Mouse (Mus musculus) liver, adult 2 months (tissue): ENCODE data around the gene Guca1a. TPM values are rescaled to one million over a fixed set of nuclear protein-coding genes. Genes with fewer than 3 reads are reported as not detected.
"Not testable (repeated sequence)": the region's sequence is repeated elsewhere in the genome, so short reads cannot be mapped to it uniquely, and the experiment has no call there.

Experiments used
- DNase-seq: peaks from one replicate; pipeline ENCODE4 v3.0.0-alpha.2; 2011; ENCODE audit warnings: low read depth, low spot score; ENCODE audit errors: extremely low read depth
- H3K27ac ChIP-seq: fragments of 200-500 bp; replicated peaks from 2 replicates; pipeline ENCODE4 v1.5.1; 2012; ENCODE audit warnings: low read depth, mild to moderate bottlenecking, control low read depth, inconsistent platforms, low read length; ENCODE audit not compliant: insufficient read depth
- H3K27me3 ChIP-seq: fragments of 200-500 bp; 2 replicates; pipeline ENCODE4 v1.6.1; 2012; ENCODE audit warnings: mild to moderate bottlenecking, moderate library complexity, low read length, inconsistent platforms; ENCODE audit not compliant: control insufficient read depth, insufficient read depth
- H3K36me3 ChIP-seq: fragments of 200-500 bp; 2 replicates; pipeline ENCODE4 v1.6.1; 2012; ENCODE audit warnings: low read length, inconsistent platforms; ENCODE audit not compliant: control insufficient read depth, insufficient read depth
- H3K4me1 ChIP-seq: fragments of 200-500 bp; 2 replicates; pipeline ENCODE4 v1.6.1; 2011; ENCODE audit warnings: low read length; ENCODE audit not compliant: control insufficient read depth, insufficient read depth
- H3K4me3 ChIP-seq: fragments of 200-500 bp; 2 replicates; pipeline ENCODE4 v1.5.1; 2011; ENCODE audit warnings: low read depth, mild to moderate bottlenecking, control low read depth, low read length, moderate library complexity; ENCODE audit not compliant: insufficient read depth
- H3K79me2 ChIP-seq: fragments of 200-500 bp; 2 replicates; pipeline ENCODE4 v1.6.1; 2012; ENCODE audit warnings: inconsistent platforms, mild to moderate bottlenecking, low read length, moderate library complexity; ENCODE audit not compliant: control insufficient read depth, insufficient read depth
- H3K9ac ChIP-seq: fragments of 200-500 bp; 2 replicates; pipeline ENCODE4 v1.6.1; 2012; ENCODE audit warnings: low read depth, mild to moderate bottlenecking, control low read depth, inconsistent platforms, low read length
- CTCF ChIP-seq: fragments of 200-500 bp; IDR thresholded peaks from 2 replicates; pipeline ENCODE4 v1.5.1; 2011; ENCODE audit warnings: low read depth, low read length, control low read depth
- POLR2A ChIP-seq: fragments of 200-500 bp; IDR thresholded peaks from 2 replicates; pipeline ENCODE4 v1.6.1; 2011; ENCODE audit warnings: low read length, control low read depth; ENCODE audit not compliant: insufficient read depth; ENCODE audit errors: extremely low read depth
- WGBS: fragments of 180-500 bp; shearing (Covaris S2); methylation state at CpG from one replicate; pipeline ENCODE4 v1.1.7; 2018; 5-methylcytosine and 5-hydroxymethylcytosine counted together
- polyA plus RNA-seq: library from polyadenylated mRNA; depleted of rRNA; stranded (reverse); fragments of >200 nt; gene quantifications from 2 replicates; pipeline ENCODE4 v1.2.3, GENCODE M21; 2012
- total RNA-seq: library from RNA; depleted of rRNA; stranded (reverse); fragments of >200 nt; gene quantifications from 2 replicates; pipeline ENCODE4 v1.2.3, GENCODE M21; 2014

Gene Guca1a
- total and polyA plus RNA-seq, 2 experiments = 0.55 to 2.7 TPM

GRCm38 (mm10) chr17:47427316-47427715 lies 26.9 kb upstream of the Guca1a start:
- 83% methylated on average over 6 of the region's 6 CpGs for WGBS
- Histone ChIP-seq H3K9ac (no peak overlapping the region), H3K4me1 (peaks cover 4% of the 10 kb centered on the region), H3K36me3 (peaks cover 2% of the 10 kb centered on the region; the same call in 1 of the 2 replicates), H3K79me2 (no peaks in the 10 kb centered on the region), H3K27me3 (no peaks in the 10 kb centered on the region), H3K4me3 (no peak overlapping the region), H3K27ac (no peak overlapping the region)
- DNase-seq = no peak
- no peak for TF ChIP-seq POLR2A
- peak; percentile 55 for TF ChIP-seq CTCF

GRCm38 (mm10) chr17:47424186-47424585 lies 23.8 kb upstream of the Guca1a start:
- Histone ChIP-seq H3K27ac (0 out of 2 replicates have a peak overlapping the region, but pooled peaks have one; percentile 4), H3K4me1 (peaks cover 4% of the 10 kb centered on the region), H3K4me3 (no peak overlapping the region), H3K27me3 (no peaks in the 10 kb centered on the region), H3K9ac (no peak overlapping the region), H3K79me2 (no peaks in the 10 kb centered on the region), H3K36me3 (no peaks in the 10 kb centered on the region)
- DNase-seq = peak; percentile 87
- TF ChIP-seq CTCF = no peak
- WGBS = 15% methylated on average over 6 of the region's 6 CpGs

- 93% methylated on average over 1 of the region's 1 CpGs for WGBS
- not testable (repeated sequence) for H3K4me1 ChIP-seq, H3K79me2 ChIP-seq, H3K27ac ChIP-seq, H3K27me3 ChIP-seq, H3K36me3 ChIP-seq, H3K4me3 ChIP-seq, H3K9ac ChIP-seq, DNase-seq
Observed at GRCm38 (mm10) chr17:47422616-47423015, 22.2 kb upstream of the Guca1a start.

- no peak for DNase-seq
- WGBS = 80% methylated on average over 3 of the region's 3 CpGs
- Histone ChIP-seq H3K79me2 (no peaks in the 10 kb centered on the region), H3K27ac (no peak overlapping the region), H3K9ac (no peak overlapping the region), H3K4me1 (peaks cover 4% of the 10 kb centered on the region), H3K36me3 (no peaks in the 10 kb centered on the region), H3K27me3 (no peaks in the 10 kb centered on the region), H3K4me3 (no peak overlapping the region)
- TF ChIP-seq POLR2A (no peak), CTCF (no peak)
Observed at GRCm38 (mm10) chr17:47421566-47421965, 21.2 kb upstream of the Guca1a start.

- TF ChIP-seq POLR2A (no peak), CTCF (no peak)
- DNase-seq = no peak
- whole genome bisulfite sequencing = 88% methylated on average over 2 of the region's 2 CpGs
Observed at GRCm38 (mm10) chr17:47420195-47420594, 19.8 kb upstream of the Guca1a start.

GRCm38 (mm10) chr17:47409897-47410861 lies 9.8 kb upstream of the Guca1a start:
- 9% methylated on average over 74 of the region's 74 CpGs for WGBS
- not testable (repeated sequence) for H3K4me1 ChIP-seq, H3K79me2 ChIP-seq, H3K27ac ChIP-seq, H3K9ac ChIP-seq, H3K27me3 ChIP-seq, H3K36me3 ChIP-seq, DNase-seq, H3K4me3 ChIP-seq

More at GRCm38 (mm10) chr17:47420195-47420594, 19.8 kb upstream of the Guca1a start:
- Histone ChIP-seq H3K9ac (no peak overlapping the region), H3K79me2 (no peaks in the 10 kb centered on the region), H3K36me3 (no peaks in the 10 kb centered on the region), H3K4me3 (no peak overlapping the region), H3K27ac (no peak overlapping the region), H3K4me1 (peaks cover 4% of the 10 kb centered on the region), H3K27me3 (no peaks in the 10 kb centered on the region)
